Mouse (Mus musculus) CH12.LX (cell line): ENCODE results near the gene App. TPM values are rescaled to one million over a fixed set of nuclear protein-coding genes. Genes with fewer than 3 reads are reported as not detected.

ENCODE experiments used
- DNase-seq: peaks from one replicate; pipeline ENCODE4 v3.0.0-alpha.2; 2013; ENCODE audit errors: extremely low read depth
- H3K27ac ChIP-seq: 2 replicates; pipeline ENCODE4 v1.5.1; 2012; ENCODE audit warnings: low read depth, mild to moderate bottlenecking, control low read depth, moderate library complexity; ENCODE audit not compliant: insufficient read depth
- H3K27me3 ChIP-seq: replicated peaks from 2 replicates; pipeline ENCODE3; 2012; ENCODE audit warnings: inconsistent platforms
- H3K36me3 ChIP-seq, 2 experiments: replicated peaks in 1 of 2; 2 replicates each; pipeline versions ENCODE3 to v1.6.1; 2012; ENCODE audit warnings: inconsistent platforms in 1 of 2, low read length in 1 of 2, mild to moderate bottlenecking in 1 of 2, mixed read lengths in 1 of 2, moderate library complexity in 1 of 2; ENCODE audit not compliant: control insufficient read depth in 1 of 2, insufficient read depth in 1 of 2
- H3K4me1 ChIP-seq, 2 experiments: 2 replicates each; pipeline ENCODE4 v1.6.1; 2012; ENCODE audit warnings: inconsistent platforms in 1 of 2, moderate library complexity in 1 of 2; ENCODE audit not compliant: insufficient read depth in 2 of 2, control insufficient read depth in 1 of 2
- H3K4me2 ChIP-seq: 2 replicates; pipeline ENCODE4 v1.6.1; 2012; ENCODE audit warnings: low read depth, mild to moderate bottlenecking, control low read depth; ENCODE audit not compliant: poor library complexity, insufficient read depth, severe bottlenecking
- H3K4me3 ChIP-seq, 3 experiments: fragments of 150-350 bp in 1 of 3; sonication (generic) in 1 of 3; replicated peaks in 1 of 3; 2 replicates each; pipeline versions ENCODE3 to v1.5.1; 2011 to 2012; ENCODE audit warnings: low read depth in 2 of 3, low read length in 2 of 3, mild to moderate bottlenecking in 2 of 3, moderate library complexity in 2 of 3, control low read depth in 1 of 3, improper control_type of control experiment in 1 of 3, inconsistent platforms in 1 of 3, mixed read lengths in 1 of 3; ENCODE audit not compliant: poor library complexity in 1 of 3
- H3K79me2 ChIP-seq: replicated peaks from 2 replicates; pipeline ENCODE4 v1.6.1; 2012; ENCODE audit warnings: mild to moderate bottlenecking, moderate library complexity; ENCODE audit not compliant: control insufficient read depth, poor library complexity, insufficient read depth, severe bottlenecking; ENCODE audit errors: extremely low read depth
- H3K9ac ChIP-seq: 2 replicates; pipeline ENCODE4 v1.6.1; 2012; ENCODE audit warnings: low read depth, mild to moderate bottlenecking, control low read depth, moderate library complexity; ENCODE audit not compliant: insufficient read depth
- H3K9me3 ChIP-seq: replicated peaks from 2 replicates; pipeline ENCODE3; 2012; ENCODE audit warnings: low read length, inconsistent platforms, mixed read lengths
- BHLHE40 ChIP-seq: IDR thresholded peaks from 2 replicates; pipeline ENCODE4 v1.6.1; 2011; ENCODE audit warnings: mild to moderate bottlenecking, low read depth, low read length, improper control_type of control experiment
- CHD2 ChIP-seq: IDR thresholded peaks from 2 replicates; pipeline ENCODE4 v1.6.1; 2011; ENCODE audit warnings: low read length, improper control_type of control experiment
- CTCF ChIP-seq, 2 experiments: IDR thresholded peaks in 1 of 2; conservative IDR thresholded peaks in 1 of 2; 2 replicates each; pipeline ENCODE4 v1.5.1; 2011 to 2012; ENCODE audit warnings: low read depth in 2 of 2, low read length in 2 of 2, improper control_type of control experiment in 1 of 2, inconsistent platforms in 1 of 2, mild to moderate bottlenecking in 1 of 2, moderate library complexity in 1 of 2
- ELF1 ChIP-seq: IDR thresholded peaks from 2 replicates; pipeline ENCODE4 v1.6.1; 2014; ENCODE audit warnings: low read depth, mild to moderate bottlenecking, inconsistent platforms, low read length, improper control_type of control experiment
- EP300 ChIP-seq: IDR thresholded peaks from 2 replicates; pipeline ENCODE4 v1.6.1; 2011; ENCODE audit warnings: low read length, improper control_type of control experiment
- HCFC1 ChIP-seq: IDR thresholded peaks from 2 replicates; pipeline ENCODE4 v1.6.1; 2012; ENCODE audit warnings: low read depth, mild to moderate bottlenecking, inconsistent platforms, low read length, improper control_type of control experiment
- MAFK ChIP-seq: IDR thresholded peaks from 2 replicates; pipeline ENCODE4 v1.6.1; 2011; ENCODE audit warnings: low read length, improper control_type of control experiment; ENCODE audit not compliant: insufficient replicate concordance
- MAX ChIP-seq: IDR thresholded peaks from 2 replicates; pipeline ENCODE4 v1.6.1; 2011; ENCODE audit warnings: low read length, improper control_type of control experiment
- MXI1 ChIP-seq: IDR thresholded peaks from 2 replicates; pipeline ENCODE4 v1.6.1; 2011; ENCODE audit warnings: mild to moderate bottlenecking, low read depth, low read length, improper control_type of control experiment
- NELFE ChIP-seq: IDR thresholded peaks from 2 replicates; pipeline ENCODE4 v1.6.1; 2011; ENCODE audit warnings: low read depth, low read length, improper control_type of control experiment
- NRF1 ChIP-seq: IDR thresholded peaks from 2 replicates; pipeline ENCODE4 v1.6.1; 2014; ENCODE audit warnings: low read depth, mild to moderate bottlenecking, inconsistent platforms, low read length, improper control_type of control experiment, moderate library complexity
- PAX5 ChIP-seq: IDR thresholded peaks from 2 replicates; pipeline ENCODE4 v1.6.1; 2012; ENCODE audit warnings: low read length, inconsistent platforms, mixed read lengths
- POLR2A ChIP-seq: IDR thresholded peaks from 2 replicates; pipeline ENCODE4 v1.6.1; 2011; ENCODE audit warnings: low read depth, mild to moderate bottlenecking, improper control_type of control experiment, low read length
- RCOR1 ChIP-seq: conservative IDR thresholded peaks from 2 replicates; pipeline ENCODE4 v1.6.1; 2012; ENCODE audit warnings: low read depth, mild to moderate bottlenecking, inconsistent platforms, low read length, improper control_type of control experiment
- TCF12 ChIP-seq: IDR thresholded peaks from 2 replicates; pipeline ENCODE4 v1.6.1; 2014; ENCODE audit warnings: low read depth, mild to moderate bottlenecking, inconsistent platforms, low read length, improper control_type of control experiment
- USF1 ChIP-seq: IDR thresholded peaks from 2 replicates; pipeline ENCODE4 v1.6.1; 2014; ENCODE audit warnings: low read depth, mild to moderate bottlenecking, inconsistent platforms, low read length, improper control_type of control experiment
- ZKSCAN1 ChIP-seq: IDR thresholded peaks from 2 replicates; pipeline ENCODE4 v1.6.1; 2012; ENCODE audit warnings: low read depth, inconsistent platforms, low read length, improper control_type of control experiment, borderline replicate concordance
- ZMIZ1 ChIP-seq: IDR thresholded peaks from 2 replicates; pipeline ENCODE4 v1.6.1; 2012; ENCODE audit warnings: low read depth, mild to moderate bottlenecking, inconsistent platforms, low read length, improper control_type of control experiment
- ZNF384 ChIP-seq: IDR thresholded peaks from 2 replicates; pipeline ENCODE4 v1.6.1; 2012; ENCODE audit warnings: low read depth, low read length, improper control_type of control experiment, inconsistent platforms
- dilution Hi-C: fragments of 300-500 bp; cut with MboI; formaldehyde crosslinking; loops from 2 replicates; pipeline ENCODE4 v1.14.3; 2020; ENCODE audit warnings: low sequenced_read_pairs; ENCODE audit not compliant: extremely low pct_unique_long_range_greater_than_20kb, extremely low pct_ligation_motif_present
- in situ Hi-C: fragments of 300-500 bp; cut with MboI; formaldehyde crosslinking; loops from 3 replicates; pipeline ENCODE4 v1.14.3; 2019; ENCODE audit warnings: low sequenced_read_pairs, low pct_ligation_motif_present, low pct_unique_long_range_greater_than_20kb, mixed read lengths
- polyA plus RNA-seq: library from polyadenylated mRNA; unstranded; fragments of >175 nt; gene quantifications from 2 replicates; pipeline ENCODE4 v1.2.1, GENCODE M21; 2012; ENCODE audit warnings: low read depth; ENCODE audit not compliant: insufficient read length
- total RNA-seq, 2 experiments: library from RNA; depleted of rRNA; stranded (reverse); fragments of 300-350 nt in 1 of 2; fragments of >200 nt in 1 of 2; gene quantifications; 2 replicates each; pipeline ENCODE4 v1.2.3; 2012 to 2014

The App gene
- total and polyA plus RNA-seq, 3 experiments = 31.1 to 99.2 (median 84.1) TPM

- H3K27ac ChIP-seq = no peak overlapping the region
- dilution Hi-C loops = no loop called here
- H3K4me2 ChIP-seq = no peak overlapping the region
- peaks cover 16 to 52% of the 10 kb centered on the region in 2 experiments for H3K36me3 ChIP-seq
- H3K79me2 ChIP-seq = no peaks in the 10 kb centered on the region
- peaks cover 11 to 34% of the 10 kb centered on the region in 2 experiments; a peak in 3 of 4 replicates for H3K4me1 ChIP-seq
- in situ Hi-C loops = no loop called here
- DNase-seq = no peak
- H3K9ac ChIP-seq = no peak overlapping the region
- no peak overlapping the region for H3K4me3 ChIP-seq
- H3K27me3 ChIP-seq = no peaks in the 10 kb centered on the region
- no peak for TF ChIP-seq BHLHE40
- no peak for TF ChIP-seq MXI1
- no peak for TF ChIP-seq RCOR1
- no peak for TF ChIP-seq ZNF384
- TF ChIP-seq CHD2 = no peak
- TF ChIP-seq TCF12 = no peak
- no peak for TF ChIP-seq EP300
- TF ChIP-seq PAX5 = no peak
- no peak for TF ChIP-seq USF1
- no peak for TF ChIP-seq CTCF (conservative IDR thresholded peaks at IDR 0.05 in 1 of 2, IDR thresholded peaks at IDR 0.05 in 1 of 2; ENCODE audit: low read depth in 2 of 2, low read length in 2 of 2)
- no peak for TF ChIP-seq ELF1
- TF ChIP-seq MAFK = no peak
- H3K9me3 ChIP-seq = no peaks in the 10 kb centered on the region
Measured at GRCm38 (mm10) chr16:85033747-85034146, 139.8 kb downstream of the App start.

DNA sequence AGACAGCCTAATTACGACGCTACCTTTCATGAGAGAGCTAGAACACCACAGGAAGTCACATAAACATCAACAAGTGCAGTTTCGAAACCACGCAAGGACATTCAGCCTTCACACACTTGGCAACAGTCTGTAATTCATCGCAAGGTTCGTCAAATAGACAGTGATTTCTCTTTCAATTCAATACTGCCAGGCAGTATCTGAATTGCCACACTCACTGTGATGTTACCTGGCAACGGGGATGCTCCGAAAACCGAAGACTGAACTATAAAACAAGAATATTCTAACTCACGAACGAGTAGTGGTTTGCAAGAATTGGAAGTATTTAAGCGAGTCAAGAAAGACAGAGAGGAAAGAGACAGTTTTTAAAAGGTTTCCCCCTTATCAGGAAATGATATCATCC, 142.8 kb downstream of the App start:
- no peaks in the 10 kb centered on the region for H3K79me2 ChIP-seq
- peaks cover 26 to 62% of the 10 kb centered on the region in 2 experiments for H3K36me3 ChIP-seq
- H3K27me3 ChIP-seq = no peaks in the 10 kb centered on the region
- H3K4me1 ChIP-seq = peaks cover 0 to 11% of the 10 kb centered on the region in 2 experiments; a peak in 2 of 4 replicates
- no peak overlapping the region for H3K4me2 ChIP-seq
- no peaks in the 10 kb centered on the region for H3K9me3 ChIP-seq
- no peak overlapping the region for H3K9ac ChIP-seq
- in situ Hi-C loops = no loop called here
- TF ChIP-seq NRF1 (no peak), POLR2A (no peak), ZKSCAN1 (no peak), MAFK (no peak), MXI1 (no peak), HCFC1 (no peak), MAX (no peak), ZNF384 (no peak), NELFE (no peak), CHD2 (no peak), ZMIZ1 (no peak)
- dilution Hi-C loops = no loop called here
- no peak overlapping the region for H3K4me3 ChIP-seq
- H3K27ac ChIP-seq = no peak overlapping the region
- no peak for DNase-seq
